In the genomic region with DNA sequence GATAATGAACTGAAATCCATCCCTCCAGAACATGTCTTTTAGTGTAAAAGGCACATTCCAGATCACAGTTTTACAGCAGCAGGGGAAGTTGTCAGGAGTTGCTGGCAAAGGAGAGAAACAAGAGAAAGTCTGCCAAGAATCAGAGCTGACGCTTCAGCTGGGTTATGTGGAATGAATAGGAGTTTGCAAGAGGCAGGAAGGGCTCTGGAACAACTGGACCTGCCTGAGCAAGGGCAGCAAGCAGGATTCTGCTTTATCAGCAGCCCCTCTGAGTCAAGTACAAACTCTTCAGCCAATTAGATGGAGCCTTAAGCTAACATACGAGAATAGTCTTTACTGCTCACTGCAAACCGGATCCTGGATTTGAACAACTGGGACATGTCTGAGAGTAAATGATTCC, we compare ENCODE assay signal across 17 mouse cellular contexts. TPM values are rescaled to one million over a fixed set of nuclear protein-coding genes. Genes with fewer than 3 reads are reported as not detected.
DNase-seq lines count a peak whose midpoint lies in the region; ATAC-seq and TF ChIP-seq lines count a peak whose summit lies in the region.
"Had no signal": no experiment of that assay in that cellular context is flagged by ENCODE, and none has a peak within 500 bp of the region (broad histone marks: within the 10 kb centered on the region; RNA-seq: fewer than 3 reads in every experiment).

No protein-coding gene starts in this region.

- H3K4me2 ChIP-seq in forebrain, postnatal 0 days (ENCODE audit: low read depth), result no peak overlapping the region
- H3K4me2 ChIP-seq in forebrain, embryonic 11.5 days (ENCODE audit: low read depth, low read length, severe bottlenecking), result no peak overlapping the region
- no peak overlapping the region for H3K4me2 ChIP-seq in kidney, embryonic 14.5 days (replicated peaks; ENCODE audit: low read depth, low read length)
- H3K4me2 ChIP-seq in stomach, embryonic 14.5 days (replicated peaks; ENCODE audit: low read depth, low read length), result no peak overlapping the region
- H3K4me2 ChIP-seq in stomach, postnatal 0 days (replicated peaks; ENCODE audit: low read depth), result no peak overlapping the region
- H3K4me2 ChIP-seq: embryonic facial prominence, embryonic 13.5 days; forebrain, embryonic 15.5 days; liver, embryonic 11.5 days had no signal

- peak; percentile 33 for DNase-seq in forebrain, postnatal 0 days
- DNase-seq in forebrain, embryonic 11.5 days (ENCODE audit: low spot score), result no peak
- peak; percentile 60 for DNase-seq in kidney, adult 9 months
- no peak for DNase-seq in stomach, postnatal 0 days (ENCODE audit: low spot score)
- peak; percentile 32 for DNase-seq in heart, postnatal 4 days
- DNase-seq in cerebellum, adult 9-10 months, result no peak
- DNase-seq: cerebellum, adult 11-12 months; kidney, postnatal 10 days; right cerebral cortex, postnatal 25 days; thymus, adult 2 months had no signal

- no peak for TF ChIP-seq CTCF in forebrain, postnatal 0 days (IDR thresholded peaks at IDR 0.05; ENCODE audit: low read depth)
- no peak for TF ChIP-seq CTCF in stomach, postnatal 0 days (IDR thresholded peaks at IDR 0.05; ENCODE audit: low read depth)

- WGBS in forebrain, postnatal 0 days, result 65% methylated on average over 3 of the region's 3 CpGs
- 84% methylated on average over 3 of the region's 3 CpGs for WGBS in forebrain, embryonic 11.5 days
- 64% methylated on average over 3 of the region's 3 CpGs for WGBS in kidney, embryonic 14.5 days
- 31% methylated on average over 3 of the region's 3 CpGs for WGBS in stomach, embryonic 14.5 days
- WGBS in stomach, postnatal 0 days, result 23% methylated on average over 3 of the region's 3 CpGs

- no peak overlapping the region for H3K27ac ChIP-seq in forebrain, postnatal 0 days (ENCODE audit: low read depth, low read length)
- no peak overlapping the region for H3K27ac ChIP-seq in forebrain, embryonic 11.5 days (ENCODE audit: low read depth, low read length)
- no peak overlapping the region for H3K27ac ChIP-seq in kidney, embryonic 14.5 days (ENCODE audit: low read depth, low read length)
- H3K27ac ChIP-seq in stomach, embryonic 14.5 days (ENCODE audit: low read length), result peak overlapping the region; percentile 23; the same call in 1 of the 2 replicates
- no peak overlapping the region for H3K27ac ChIP-seq in stomach, postnatal 0 days (replicated peaks)
- H3K27ac ChIP-seq: embryonic facial prominence, embryonic 13.5 days; forebrain, embryonic 15.5 days had no signal

- no peak overlapping the region for H3K9ac ChIP-seq in forebrain, postnatal 0 days
- no peak overlapping the region for H3K9ac ChIP-seq in forebrain, embryonic 11.5 days (ENCODE audit: low read length)
- H3K9ac ChIP-seq in kidney, embryonic 14.5 days (ENCODE audit: low read depth, low read length), result no peak overlapping the region
- H3K9ac ChIP-seq in stomach, embryonic 14.5 days (replicated peaks; ENCODE audit: low read depth, low read length), result no peak overlapping the region
- no peak overlapping the region for H3K9ac ChIP-seq in stomach, postnatal 0 days (ENCODE audit: low read length)
- H3K9ac ChIP-seq: embryonic facial prominence, embryonic 13.5 days; forebrain, embryonic 15.5 days had no signal

- no peaks in the 10 kb centered on the region for H3K4me1 ChIP-seq in forebrain, postnatal 0 days (ENCODE audit: insufficient read depth)
- H3K4me1 ChIP-seq in forebrain, embryonic 11.5 days (replicated peaks; ENCODE audit: control insufficient read depth, insufficient read depth, low read length), result no peaks in the 10 kb centered on the region
- H3K4me1 ChIP-seq in kidney, embryonic 14.5 days (ENCODE audit: control insufficient read depth, insufficient read depth, low read length), result no peaks in the 10 kb centered on the region
- no peaks in the 10 kb centered on the region for H3K4me1 ChIP-seq in stomach, embryonic 14.5 days (ENCODE audit: control insufficient read depth, insufficient read depth, low read length)
- H3K4me1 ChIP-seq in stomach, postnatal 0 days (replicated peaks; ENCODE audit: control insufficient read depth, insufficient read depth), result no peaks in the 10 kb centered on the region
- H3K4me1 ChIP-seq: forebrain, embryonic 15.5 days had no signal

- ATAC-seq in forebrain, postnatal 0 days, result no peak
- ATAC-seq in forebrain, embryonic 11.5 days (replicated peaks; ENCODE audit: low FRiP score), result no peak
- no peak for ATAC-seq in kidney, embryonic 14.5 days (ENCODE audit: low FRiP score, low TSS enrichment)
- no peak for ATAC-seq in stomach, embryonic 14.5 days (ENCODE audit: insufficient number of reproducible peaks, insufficient read depth, low FRiP score, low read depth)
- no peak for ATAC-seq in stomach, postnatal 0 days (ENCODE audit: low FRiP score, low TSS enrichment)
- ATAC-seq: forebrain, embryonic 15.5 days had no signal

- no peaks in the 10 kb centered on the region for H3K9me3 ChIP-seq in forebrain, postnatal 0 days (ENCODE audit: low read length)
- H3K9me3 ChIP-seq in forebrain, embryonic 11.5 days (ENCODE audit: control insufficient read depth, low read length), result no peaks in the 10 kb centered on the region
- no peaks in the 10 kb centered on the region for H3K9me3 ChIP-seq in kidney, embryonic 14.5 days (ENCODE audit: control insufficient read depth, low read length)
- no peaks in the 10 kb centered on the region for H3K9me3 ChIP-seq in stomach, embryonic 14.5 days (ENCODE audit: control insufficient read depth, low read depth, low read length)
- no peaks in the 10 kb centered on the region for H3K9me3 ChIP-seq in stomach, postnatal 0 days (ENCODE audit: control insufficient read depth, low read length)
- H3K9me3 ChIP-seq: embryonic facial prominence, embryonic 13.5 days; forebrain, embryonic 15.5 days had no signal

- no peak for TF ChIP-seq EP300 in stomach, postnatal 0 days (optimal IDR thresholded peaks at IDR 0.05)

- no peak overlapping the region for H3K4me3 ChIP-seq in forebrain, postnatal 0 days (ENCODE audit: low read depth, low read length)
- H3K4me3 ChIP-seq in forebrain, embryonic 11.5 days (ENCODE audit: low read depth, low read length), result no peak overlapping the region
- no peak overlapping the region for H3K4me3 ChIP-seq in kidney, embryonic 14.5 days (ENCODE audit: low read length)
- H3K4me3 ChIP-seq in stomach, embryonic 14.5 days (ENCODE audit: low read depth, low read length), result no peak overlapping the region
- no peak overlapping the region for H3K4me3 ChIP-seq in stomach, postnatal 0 days (ENCODE audit: low read depth, low read length)
- H3K4me3 ChIP-seq: embryonic facial prominence, embryonic 13.5 days; forebrain, embryonic 15.5 days had no signal

- no peaks in the 10 kb centered on the region for H3K36me3 ChIP-seq in forebrain, postnatal 0 days (ENCODE audit: insufficient read depth)
- no peaks in the 10 kb centered on the region for H3K36me3 ChIP-seq in forebrain, embryonic 11.5 days (ENCODE audit: control insufficient read depth, insufficient read depth, low read length)
- H3K36me3 ChIP-seq in kidney, embryonic 14.5 days (ENCODE audit: control insufficient read depth, insufficient read depth, low read length), result no peaks in the 10 kb centered on the region
- H3K36me3 ChIP-seq in stomach, embryonic 14.5 days (ENCODE audit: control insufficient read depth, insufficient read depth, low read length), result no peaks in the 10 kb centered on the region
- no peaks in the 10 kb centered on the region for H3K36me3 ChIP-seq in stomach, postnatal 0 days (ENCODE audit: control insufficient read depth, insufficient read depth, low read length)
- H3K36me3 ChIP-seq: embryonic facial prominence, embryonic 13.5 days; forebrain, embryonic 15.5 days had no signal

- no peaks in the 10 kb centered on the region for H3K27me3 ChIP-seq in forebrain, postnatal 0 days (ENCODE audit: insufficient read depth, low read length)
- H3K27me3 ChIP-seq in forebrain, embryonic 11.5 days (ENCODE audit: control insufficient read depth, insufficient read depth, low read length), result no peaks in the 10 kb centered on the region
- no peaks in the 10 kb centered on the region for H3K27me3 ChIP-seq in kidney, embryonic 14.5 days (ENCODE audit: control insufficient read depth, insufficient read depth, low read length)
- H3K27me3 ChIP-seq in stomach, embryonic 14.5 days (ENCODE audit: control insufficient read depth, insufficient read depth, low read length), result no peaks in the 10 kb centered on the region
- H3K27me3 ChIP-seq in stomach, postnatal 0 days (ENCODE audit: control insufficient read depth, insufficient read depth, low read length), result no peaks in the 10 kb centered on the region
- H3K27me3 ChIP-seq: embryonic facial prominence, embryonic 13.5 days; forebrain, embryonic 15.5 days had no signal

RNA-seq across cellular contexts. Expression of gene Kcnj15, which starts 21.7 kb away (rescaled TPM):
- total RNA-seq in forebrain, postnatal 0 days (2014; rRNA removed), result 0.08 and 0.19 TPM in 2 replicates
- polyA plus RNA-seq in forebrain, postnatal 0 days (2015; fragmentation: Nextera tagmentation; extraction: Ambion mirVana), result 0.06 TPM in 1 of 2 replicates, not detected in the other
- 0.19 and 0.35 TPM in 2 replicates for polyA plus RNA-seq in forebrain, embryonic 11.5 days (2014; fragmentation: Nextera tagmentation; extraction: Ambion mirVana)
- 0.41 and 1.3 TPM in 2 replicates for polyA plus RNA-seq in kidney, embryonic 14.5 days (2014; fragmentation: Nextera tagmentation; extraction: Ambion mirVana)
- 5.0 and 5.3 TPM in 2 replicates for polyA plus RNA-seq in stomach, embryonic 14.5 days (2014; fragmentation: Nextera tagmentation; extraction: Ambion mirVana)
- polyA plus RNA-seq in stomach, postnatal 0 days (2015; fragmentation: Nextera tagmentation; extraction: Ambion mirVana), result 10.5 and 10.6 TPM in 2 replicates
- total RNA-seq in heart, postnatal 4 days (2021), result 1 to 10 TPM; 2.3 to 2.6 TPM
- total RNA-seq: common myeloid progenitor, adult 5-6 weeks; midbrain, postnatal 0 days had no signal

Comparison
In these comparisons a context has a peak if more than half of its experiments do, and no peak if none do; other contexts are left out.
1. DNase-seq: peak in forebrain, postnatal 0 days (single experiment), kidney, adult 9 months (single experiment) and heart, postnatal 4 days (single experiment); none in forebrain, embryonic 11.5 days (single experiment), stomach, postnatal 0 days (single experiment) and cerebellum, adult 9-10 months (single experiment).